Comparison of ENCODE assay signal across 7 mouse cellular contexts in the genomic region with DNA sequence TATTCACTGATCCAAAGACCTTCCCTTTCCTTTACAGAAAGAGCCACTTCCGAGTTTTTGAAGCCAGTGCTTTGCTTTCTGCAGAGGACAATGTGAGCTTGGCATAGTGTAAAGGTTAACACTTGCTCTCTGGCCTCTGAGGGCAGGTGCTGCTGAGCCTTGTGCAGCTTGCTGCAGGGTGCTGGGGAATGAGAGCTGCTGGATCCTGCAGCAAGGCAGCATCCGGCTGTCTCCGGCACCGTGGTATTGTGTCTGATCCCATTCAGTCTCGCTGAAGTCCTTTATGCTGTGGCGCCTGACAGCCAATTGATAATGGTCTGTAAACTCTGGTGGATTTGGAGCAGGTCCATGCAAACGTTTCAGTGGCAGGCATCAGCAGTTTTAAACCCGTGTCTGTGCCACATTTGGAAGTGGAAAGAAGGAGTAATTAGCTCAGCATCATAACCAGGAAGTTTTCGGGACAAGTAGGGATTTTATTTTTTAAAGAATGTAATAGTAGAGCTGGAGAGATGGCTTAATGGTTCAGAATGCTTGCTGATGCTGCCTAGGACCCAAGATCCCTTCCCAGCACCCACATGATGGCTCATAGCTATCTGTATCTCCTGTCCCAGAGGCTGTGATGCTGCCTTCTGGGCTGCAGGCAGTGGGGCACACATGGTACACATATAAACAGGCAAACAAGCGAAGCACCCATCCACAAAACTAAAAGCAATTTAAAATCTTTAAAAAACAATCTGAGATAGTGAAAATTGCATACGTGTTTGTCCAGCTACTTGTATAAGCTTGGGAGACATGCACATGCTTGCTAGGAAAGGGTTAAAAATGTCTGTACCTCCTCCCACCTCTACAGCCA.
DNase-seq lines count a peak whose midpoint lies in the region; ATAC-seq and TF ChIP-seq lines count a peak whose summit lies in the region.

No protein-coding gene starts in this region.

- TF ChIP-seq EP300 in stomach, postnatal 0 days (optimal IDR thresholded peaks at IDR 0.05) = no peak

- no peak overlapping the region for H3K4me3 ChIP-seq in cortical plate, adult 2 months (ENCODE audit: insufficient read depth, low read length)
- peak overlapping the region; percentile 26 for H3K4me3 ChIP-seq in hindbrain, embryonic 16.5 days (ENCODE audit: low read length)
- H3K4me3 ChIP-seq in liver, embryonic 13.5 days (replicated peaks) = peak overlapping the region; percentile 18; the same call in 1 of the 2 replicates
- peak overlapping the region; percentile 20; the same call in 1 of the 2 replicates for H3K4me3 ChIP-seq in stomach, postnatal 0 days (ENCODE audit: low read depth, low read length)

- H3K36me3 ChIP-seq in hindbrain, embryonic 16.5 days (ENCODE audit: control insufficient read depth, insufficient read depth, low read length) = no peaks in the 10 kb centered on the region
- no peaks in the 10 kb centered on the region for H3K36me3 ChIP-seq in liver, embryonic 13.5 days
- no peaks in the 10 kb centered on the region for H3K36me3 ChIP-seq in stomach, postnatal 0 days (ENCODE audit: control insufficient read depth, insufficient read depth, low read length)

- peak overlapping the region; percentile 56 for H3K4me2 ChIP-seq in hindbrain, embryonic 16.5 days (ENCODE audit: low read length)
- H3K4me2 ChIP-seq in liver, embryonic 13.5 days = peak overlapping the region; percentile 43
- H3K4me2 ChIP-seq in stomach, postnatal 0 days (replicated peaks; ENCODE audit: low read depth) = peak overlapping the region; percentile 48

- no peaks in the 10 kb centered on the region for H3K9me3 ChIP-seq in hindbrain, embryonic 16.5 days (ENCODE audit: control insufficient read depth, low read length)
- no peaks in the 10 kb centered on the region for H3K9me3 ChIP-seq in liver, embryonic 13.5 days (replicated peaks)
- H3K9me3 ChIP-seq in stomach, postnatal 0 days (ENCODE audit: control insufficient read depth, low read length) = no peaks in the 10 kb centered on the region

- H3K9ac ChIP-seq in hindbrain, embryonic 16.5 days (ENCODE audit: low read depth, low read length) = peak overlapping the region; percentile 2; the same call in 1 of the 2 replicates
- no peak overlapping the region for H3K9ac ChIP-seq in liver, embryonic 13.5 days
- 0 out of 2 replicates have a peak overlapping the region, but pooled peaks have one; percentile 5 for H3K9ac ChIP-seq in stomach, postnatal 0 days (ENCODE audit: low read length)

- WGBS in hindbrain, embryonic 16.5 days = 8% methylated on average over 11 of the region's 11 CpGs
- WGBS in liver, embryonic 13.5 days (ENCODE audit: insufficient replicate concordance) = 27% methylated on average over 11 of the region's 11 CpGs
- 13% methylated on average over 11 of the region's 11 CpGs for WGBS in stomach, postnatal 0 days

- no peaks in the 10 kb centered on the region for H3K27me3 ChIP-seq in hindbrain, embryonic 16.5 days (replicated peaks; ENCODE audit: control insufficient read depth, insufficient read depth, low read length)
- H3K27me3 ChIP-seq in liver, embryonic 13.5 days = no peaks in the 10 kb centered on the region
- H3K27me3 ChIP-seq in stomach, postnatal 0 days (ENCODE audit: control insufficient read depth, insufficient read depth, low read length) = no peaks in the 10 kb centered on the region

- peak; percentile 19 for DNase-seq in ES-CJ7 (ENCODE audit: low read depth, low spot score)
- DNase-seq in liver, embryonic 13.5 days = no peak
- DNase-seq in stomach, postnatal 0 days (ENCODE audit: low spot score) = peak; percentile 21
- no peak for DNase-seq in T-cell, adult 2 months (ENCODE audit: low spot score)
- no peak for DNase-seq in urinary bladder, postnatal 10 days (ENCODE audit: low spot score)

- peaks cover 8% of the 10 kb centered on the region for H3K4me1 ChIP-seq in cortical plate, adult 2 months (ENCODE audit: control insufficient read depth, insufficient read depth, low read length)
- H3K4me1 ChIP-seq in hindbrain, embryonic 16.5 days (ENCODE audit: control insufficient read depth, insufficient read depth, low read depth, low read length) = peaks cover 13% of the 10 kb centered on the region
- peaks cover 10% of the 10 kb centered on the region; the same call in 1 of the 2 replicates for H3K4me1 ChIP-seq in liver, embryonic 13.5 days (replicated peaks)
- no peaks in the 10 kb centered on the region; the same call in 1 of the 2 replicates for H3K4me1 ChIP-seq in stomach, postnatal 0 days (replicated peaks; ENCODE audit: control insufficient read depth, insufficient read depth)

- ATAC-seq in hindbrain, embryonic 16.5 days = peak; percentile 57; the same call in 1 of the 2 replicates
- ATAC-seq in liver, embryonic 13.5 days (ENCODE audit: low read depth) = no peak
- peak; percentile 32; the same call in 1 of the 2 replicates for ATAC-seq in stomach, postnatal 0 days (ENCODE audit: low FRiP score, low TSS enrichment)

- TF ChIP-seq POLR2A in cortical plate, adult 2 months (IDR thresholded peaks at IDR 0.05; ENCODE audit: extremely low read depth, insufficient read depth, low read length) = no peak

- TF ChIP-seq CTCF in cortical plate, adult 2 months (IDR thresholded peaks at IDR 0.05; ENCODE audit: extremely low read depth, insufficient read depth, low read length) = no peak
- TF ChIP-seq CTCF in stomach, postnatal 0 days (IDR thresholded peaks at IDR 0.05; ENCODE audit: low read depth) = no peak

- H3K27ac ChIP-seq in cortical plate, adult 2 months (ENCODE audit: insufficient read depth, low read length) = 0 out of 2 replicates have a peak overlapping the region, but pooled peaks have one; percentile 21
- H3K27ac ChIP-seq in hindbrain, embryonic 16.5 days (ENCODE audit: low read depth, low read length) = no peak overlapping the region
- no peak overlapping the region for H3K27ac ChIP-seq in liver, embryonic 13.5 days
- H3K27ac ChIP-seq in stomach, postnatal 0 days (replicated peaks) = peak overlapping the region; percentile 80

Comparison
In these comparisons a context has a peak if more than half of its experiments do, and no peak if none do; other contexts are left out.
1. DNase-seq: peak in ES-CJ7 (single experiment) and stomach, postnatal 0 days (single experiment); none in liver, embryonic 13.5 days (single experiment), T-cell, adult 2 months (single experiment) and urinary bladder, postnatal 10 days (single experiment).
2. H3K27ac ChIP-seq: peak in cortical plate, adult 2 months (single experiment) and stomach, postnatal 0 days (single experiment); none in hindbrain, embryonic 16.5 days (single experiment) and liver, embryonic 13.5 days (single experiment).
3. Peak in every context shown above with its lines, with median percentiles within 50 percentile points of each other: H3K4me2 ChIP-seq.